Mouse (Mus musculus) C3H10T1/2 (cell line): ENCODE results near the gene Bcr. TPM values are rescaled to one million over a fixed set of nuclear protein-coding genes. Genes with fewer than 3 reads are reported as not detected.

Experiments used
- polyA plus RNA-seq, 2 experiments: library from polyadenylated mRNA; unstranded; fragments of >200 nt; fragmentation: generic; extraction: Trizol; gene quantifications; one replicate each; pipeline ENCODE4 v1.2.1; 2012; ENCODE audit warnings: missing spikeins in 2 of 2

Bcr gene
- polyA plus RNA-seq, result 10 to 100 TPM; 12.2 to 30.1 TPM

DNA sequence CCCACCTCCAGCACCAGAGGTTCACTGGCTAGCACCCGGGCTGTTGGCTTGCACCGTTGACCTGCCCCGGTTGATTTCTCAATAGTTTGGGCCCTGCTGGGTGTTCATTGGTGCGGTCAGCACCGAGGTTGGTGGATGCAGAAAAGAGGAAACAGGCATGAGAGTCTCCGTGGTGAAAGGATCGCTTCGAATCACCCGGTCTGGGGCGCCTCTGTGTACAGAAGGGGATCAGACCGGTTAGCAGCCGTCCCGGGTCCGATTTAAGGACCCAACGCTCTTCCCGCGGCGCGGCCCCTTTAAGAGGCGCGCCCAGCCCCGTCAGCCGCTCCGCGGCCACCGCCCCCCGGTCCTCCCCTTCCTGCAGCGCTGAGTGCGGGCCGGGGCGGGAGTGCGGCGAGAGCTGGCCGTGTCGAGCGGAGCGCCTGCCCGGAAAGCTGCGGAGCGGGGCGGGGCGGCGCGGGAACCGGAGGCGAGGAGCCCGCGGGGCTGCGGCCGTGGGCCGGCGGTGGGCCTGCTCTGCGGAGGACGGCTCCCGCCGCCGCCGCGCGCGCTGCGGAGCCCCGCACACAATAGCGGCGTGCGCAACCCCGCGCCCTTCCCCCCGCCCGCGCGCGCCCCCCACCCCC is at the start of gene Bcr:
TSS of gene Bcr (plus strand) at position 376 of the 626 bp plus-strand sequence.

DNA sequence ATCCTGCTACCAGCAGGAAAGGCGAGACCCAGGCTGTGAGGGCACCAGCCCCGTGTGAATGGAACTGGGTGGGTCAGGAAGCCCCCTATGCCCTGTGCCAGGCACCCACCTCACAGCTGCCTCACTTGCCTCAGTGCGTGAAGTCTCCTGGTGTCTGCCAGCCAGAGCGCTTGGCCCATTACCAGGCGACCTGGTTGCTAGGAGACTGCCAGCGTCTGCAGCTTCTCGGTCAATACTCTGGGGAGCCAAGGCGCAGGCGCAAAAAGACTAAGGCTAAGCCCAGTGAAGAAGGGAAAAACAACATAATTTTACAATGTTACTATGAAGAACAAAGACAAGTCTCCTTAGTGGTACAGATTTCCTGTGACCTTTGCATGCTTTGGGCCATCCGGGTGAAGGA is 28.0 kb upstream of the Bcr start, which contains the start of gene Rsph14:
TSS of gene Rsph14 (minus strand) at position 192 of the 400 bp plus-strand sequence.

DNA sequence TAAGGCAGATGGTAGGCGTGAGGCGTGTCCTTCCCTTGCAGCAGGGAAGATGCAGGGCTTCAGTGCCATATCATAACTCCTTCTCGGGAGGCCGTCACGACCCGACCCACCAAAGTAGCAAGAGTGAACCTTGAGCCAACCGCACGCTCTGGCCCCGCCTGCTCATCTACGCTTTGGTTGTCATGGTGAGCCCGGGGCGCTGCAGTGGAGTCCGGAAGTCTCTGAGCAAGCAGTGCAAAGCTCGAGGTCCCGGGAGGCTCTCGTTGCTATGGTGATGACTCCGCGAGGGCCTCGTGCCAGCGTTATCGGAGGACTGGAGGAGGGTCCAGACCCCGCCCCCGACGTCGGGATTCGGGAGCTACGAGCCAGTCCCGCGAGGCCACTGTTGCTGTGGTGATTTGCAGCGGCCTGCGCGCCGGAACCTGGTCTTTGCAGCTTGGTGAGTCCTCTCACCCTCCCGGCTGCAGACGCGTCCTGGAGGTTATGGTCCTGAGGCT is 23.5 kb upstream of the Bcr start, which contains the start of gene Rab36:
TSS of gene Rab36 (plus strand) at position 176 of the 497 bp plus-strand sequence.

DNA sequence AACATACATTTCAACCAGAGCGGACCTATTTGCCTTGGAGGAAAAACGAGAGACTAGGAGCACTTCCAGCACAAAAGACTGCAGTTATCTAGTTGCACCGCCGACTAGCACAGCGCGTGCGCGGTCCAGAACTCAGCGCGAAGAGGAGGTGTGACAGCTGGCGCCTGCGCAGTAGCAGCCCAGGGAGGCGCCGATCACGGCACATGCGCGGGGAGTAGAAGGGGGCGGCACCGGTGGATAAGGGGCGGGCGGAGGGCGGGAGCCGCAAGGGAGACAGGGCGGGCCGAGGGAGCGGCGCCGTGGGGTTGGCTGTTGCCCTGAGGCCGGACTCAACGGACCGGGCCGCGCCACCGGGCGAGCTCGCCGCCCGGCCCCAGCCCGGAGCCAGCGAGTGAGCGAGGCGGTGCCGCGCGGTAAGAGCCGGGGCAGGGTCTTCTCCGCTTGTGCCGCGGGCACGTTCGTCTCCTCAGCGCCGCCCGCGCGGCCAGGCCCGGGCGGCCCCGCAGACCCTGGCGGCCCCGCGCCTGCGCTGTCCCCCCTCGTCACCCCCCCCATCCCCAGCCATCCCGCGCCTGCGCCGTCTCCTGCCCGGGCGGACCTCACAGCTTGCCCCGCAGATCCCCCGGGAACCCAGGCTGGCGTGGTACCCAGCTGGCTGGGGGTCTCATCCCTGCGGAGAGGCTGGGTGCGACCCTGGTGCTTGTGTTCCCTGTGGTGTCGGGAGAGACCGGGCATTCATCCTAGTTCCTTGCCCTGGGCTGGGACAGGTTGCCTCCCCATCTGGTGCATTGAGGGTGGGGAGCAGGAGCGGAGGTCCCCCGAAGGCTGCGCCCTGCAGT is 151.6 kb downstream of the Bcr start, which contains the start of gene Specc1l:
TSS of gene Specc1l (plus strand) at position 267 of the 839 bp plus-strand sequence.

Other genes with a start within 250 kb of the Bcr start
- gene Gnaz, start 93.4 kb upstream of the Bcr start, polyA plus RNA-seq, result under 1 TPM; 0.29 to 0.89 TPM
- not detected for gene Rsph14, start 28.0 kb upstream of the Bcr start, polyA plus RNA-seq
- gene Rab36, start 23.5 kb upstream of the Bcr start, polyA plus RNA-seq, result 1 to 10 TPM in 1 of 2 experiments, under 1 TPM in 1; 0.14 to 1.9 TPM
- 10 to 100 TPM in 1 of 2 experiments, 1 to 10 TPM in 1; 2.0 to 32.8 TPM for gene Specc1l, start 151.5 kb downstream of the Bcr start, polyA plus RNA-seq